Mouse (Mus musculus) limb, embryonic 13.5 days (tissue): ENCODE data around the gene Alg5. TPM values are rescaled to one million over a fixed set of nuclear protein-coding genes. Genes with fewer than 3 reads are reported as not detected.
A peak's percentile ranks its signal among the peaks of the same experiment; 100 is the strongest.
"Not testable (repeated sequence)": the region's sequence is repeated elsewhere in the genome, so short reads cannot be mapped to it uniquely, and the experiment has no call there.

Experiments used
- ATAC-seq: fragments of 200-750 bp; cut with Nextera tagmentation; 2 replicates; pipeline ENCODE4 v1.8.0; 2017; ENCODE audit warnings: low read depth, moderate number of reproducible peaks, moderate TSS enrichment; ENCODE audit not compliant: low FRiP score
- H3K27ac ChIP-seq: fragments of 300-500 bp; sonication (generic); 2 replicates; pipeline ENCODE4 v1.5.1; 2015; ENCODE audit warnings: inconsistent platforms, mild to moderate bottlenecking, moderate library complexity
- H3K27me3 ChIP-seq: fragments of 300-500 bp; sonication (generic); 2 replicates; pipeline ENCODE4 v1.6.1; 2015; ENCODE audit warnings: mild to moderate bottlenecking, inconsistent platforms
- H3K36me3 ChIP-seq: fragments of 300-500 bp; sonication (generic); 2 replicates; pipeline ENCODE4 v1.6.1; 2015; ENCODE audit warnings: inconsistent platforms, mild to moderate bottlenecking, moderate library complexity
- H3K4me1 ChIP-seq: fragments of 300-500 bp; sonication (generic); 2 replicates; pipeline ENCODE4 v1.6.1; 2015; ENCODE audit warnings: inconsistent platforms
- H3K4me2 ChIP-seq: fragments of 300-500 bp; sonication (generic); replicated peaks from 2 replicates; pipeline ENCODE4 v1.6.1; 2015; ENCODE audit warnings: inconsistent platforms, mild to moderate bottlenecking, moderate library complexity
- H3K4me3 ChIP-seq: fragments of 300-500 bp; sonication (generic); 2 replicates; pipeline ENCODE4 v1.5.1; 2015; ENCODE audit warnings: moderate library complexity, mild to moderate bottlenecking, inconsistent platforms
- H3K9ac ChIP-seq: fragments of 300-500 bp; sonication (generic); 2 replicates; pipeline ENCODE4 v1.6.1; 2015; ENCODE audit warnings: mild to moderate bottlenecking, inconsistent platforms
- H3K9me3 ChIP-seq: fragments of 300-500 bp; sonication (generic); 2 replicates; pipeline ENCODE4 v1.6.1; 2016; ENCODE audit warnings: inconsistent platforms
- WGBS: fragments of 180-500 bp; shearing (Covaris S2); methylation state at CpG from one replicate; pipeline ENCODE4 v1.1.7; 2015; 5-methylcytosine and 5-hydroxymethylcytosine counted together
- polyA plus RNA-seq: library from polyadenylated mRNA; unstranded; fragments of >200 nt; fragmentation: Nextera tagmentation; extraction: Ambion mirVana; gene quantifications from 2 replicates; pipeline ENCODE4 v1.2.1, GENCODE M21; 2015

Alg5 gene
- polyA plus RNA-seq, 1 experiment from 2014 or later, result 49.3 TPM

- no peak overlapping the region for H3K27ac ChIP-seq
- peaks cover 3% of the 10 kb centered on the region; the same call in 1 of the 2 replicates for H3K27me3 ChIP-seq
- 77% methylated on average over 4 of the region's 4 CpGs for WGBS
- H3K4me2 ChIP-seq, result no peak overlapping the region
- H3K9me3 ChIP-seq, result no peaks in the 10 kb centered on the region
- no peak overlapping the region for H3K9ac ChIP-seq
- peaks cover 34% of the 10 kb centered on the region for H3K4me1 ChIP-seq
- no peak overlapping the region for H3K4me3 ChIP-seq
- H3K36me3 ChIP-seq, result peaks cover 37% of the 10 kb centered on the region
- ATAC-seq, result no peak
These were observed 18.1 kb downstream of the Alg5 start for GRCm38 (mm10) chr3:54753411-54753810.

- peaks cover 37% of the 10 kb centered on the region for H3K4me1 ChIP-seq
- H3K9ac ChIP-seq, result peak within 1 kb of the TSS; percentile 81
- H3K27ac ChIP-seq, result peak within 1 kb of the TSS; percentile 84
- peak within 1 kb of the TSS; percentile 99 for H3K4me2 ChIP-seq
- ATAC-seq, result peak; percentile 89
- H3K4me3 ChIP-seq, result peak within 1 kb of the TSS; percentile 62
- H3K27me3 ChIP-seq, result peaks cover 3% of the 10 kb centered on the region; the same call in 1 of the 2 replicates
- no peaks in the 10 kb centered on the region for H3K9me3 ChIP-seq
- WGBS, result under 1% methylated on average over 56 of the region's 66 CpGs
- H3K36me3 ChIP-seq, result peaks cover 17% of the 10 kb centered on the region
These were observed 20.1 kb downstream of the Alg5 start, which contains the start of gene Smad9 for GRCm38 (mm10) chr3:54755145-54756041. Smad9 (plus strand) TSS chr3:54755582.

GRCm38 (mm10) chr3:54756058-54756457 is 20.7 kb downstream of the Alg5 start:
- Histone ChIP-seq H3K27me3 (peaks cover 3% of the 10 kb centered on the region; the same call in 1 of the 2 replicates), H3K4me3 (peak overlapping the region; percentile 62), H3K27ac (peak overlapping the region; percentile 84), H3K9ac (peak overlapping the region; percentile 81), H3K4me2 (peak overlapping the region; percentile 99), H3K36me3 (peaks cover 10% of the 10 kb centered on the region), H3K9me3 (no peaks in the 10 kb centered on the region), H3K4me1 (peaks cover 37% of the 10 kb centered on the region)
- ATAC-seq, result peak; percentile 21; the same call in 1 of the 2 replicates
- 0% methylated on average over 11 of the region's 11 CpGs for WGBS

- Histone ChIP-seq H3K9ac (no peak overlapping the region), H3K27me3 (peaks cover 3% of the 10 kb centered on the region; the same call in 1 of the 2 replicates), H3K9me3 (no peaks in the 10 kb centered on the region), H3K4me2 (peak overlapping the region; percentile 99), H3K4me1 (peaks cover 37% of the 10 kb centered on the region), H3K27ac (no peak overlapping the region), H3K36me3 (no peaks in the 10 kb centered on the region), H3K4me3 (no peak overlapping the region)
- no peak for ATAC-seq
- 83% methylated on average over 8 of the region's 8 CpGs for WGBS
These were observed 22.1 kb downstream of the Alg5 start for GRCm38 (mm10) chr3:54757446-54757845.

- ATAC-seq, result no peak
- Histone ChIP-seq H3K9ac (no peak overlapping the region), H3K36me3 (no peaks in the 10 kb centered on the region), H3K27me3 (peaks cover 2% of the 10 kb centered on the region; the same call in 1 of the 2 replicates), H3K4me3 (no peak overlapping the region), H3K4me1 (peaks cover 41% of the 10 kb centered on the region), H3K4me2 (no peak overlapping the region), H3K9me3 (no peaks in the 10 kb centered on the region), H3K27ac (no peak overlapping the region)
- 82% methylated on average over 9 of the region's 9 CpGs for WGBS
These were observed 23.9 kb downstream of the Alg5 start for GRCm38 (mm10) chr3:54759211-54759610.

- ATAC-seq, result no peak
- Histone ChIP-seq H3K9ac (no peak overlapping the region), H3K4me1 (peaks cover 33% of the 10 kb centered on the region), H3K27me3 (no peaks in the 10 kb centered on the region; the same call in 1 of the 2 replicates), H3K4me2 (no peak overlapping the region), H3K4me3 (no peak overlapping the region), H3K36me3 (no peaks in the 10 kb centered on the region), H3K9me3 (no peaks in the 10 kb centered on the region), H3K27ac (no peak overlapping the region)
- 79% methylated on average over 15 of the region's 15 CpGs for WGBS
These were observed 25.2 kb downstream of the Alg5 start for GRCm38 (mm10) chr3:54760321-54761115.

GRCm38 (mm10) chr3:54761258-54761657 is 25.9 kb downstream of the Alg5 start:
- peaks cover 25% of the 10 kb centered on the region for H3K4me1 ChIP-seq
- H3K27me3 ChIP-seq, result no peaks in the 10 kb centered on the region; the same call in 1 of the 2 replicates
- H3K4me3 ChIP-seq, result no peak overlapping the region
- no peak overlapping the region for H3K4me2 ChIP-seq
- no peak for ATAC-seq
- 90% methylated on average over 1 of the region's 1 CpGs for WGBS
- H3K27ac ChIP-seq, result no peak overlapping the region
- no peaks in the 10 kb centered on the region for H3K9me3 ChIP-seq
- H3K36me3 ChIP-seq, result no peaks in the 10 kb centered on the region
- no peak overlapping the region for H3K9ac ChIP-seq

GRCm38 (mm10) chr3:54764418-54764817 is 29.1 kb downstream of the Alg5 start:
- Histone ChIP-seq H3K4me3 (peak overlapping the region; percentile 15), H3K4me2 (peak overlapping the region; percentile 46), H3K27ac (no peak overlapping the region), H3K4me1 (peaks cover 6% of the 10 kb centered on the region; the same call in 1 of the 2 replicates), H3K27me3 (no peaks in the 10 kb centered on the region), H3K9me3 (no peaks in the 10 kb centered on the region), H3K36me3 (no peaks in the 10 kb centered on the region), H3K9ac (no peak overlapping the region)
- no peak for ATAC-seq
- 68% methylated on average over 18 of the region's 18 CpGs for WGBS

GRCm38 (mm10) chr3:54765521-54765920 is 30.2 kb downstream of the Alg5 start:
- not testable (repeated sequence) for ATAC-seq, H3K4me2 ChIP-seq, H3K36me3 ChIP-seq, H3K27me3 ChIP-seq, H3K4me1 ChIP-seq, H3K4me3 ChIP-seq, H3K9me3 ChIP-seq, H3K9ac ChIP-seq, H3K27ac ChIP-seq
- 89% methylated on average over 6 of the region's 6 CpGs for WGBS

GRCm38 (mm10) chr3:54766034-54766433 is 30.7 kb downstream of the Alg5 start:
- WGBS, result 83% methylated on average over 14 of the region's 14 CpGs
- Histone ChIP-seq H3K4me1 (peaks cover 6% of the 10 kb centered on the region; the same call in 1 of the 2 replicates), H3K27me3 (no peaks in the 10 kb centered on the region), H3K4me3 (no peak overlapping the region), H3K27ac (no peak overlapping the region), H3K9ac (no peak overlapping the region), H3K9me3 (no peaks in the 10 kb centered on the region), H3K4me2 (no peak overlapping the region), H3K36me3 (no peaks in the 10 kb centered on the region)
- ATAC-seq, result no peak

- H3K9ac ChIP-seq, result no peak overlapping the region
- no peak overlapping the region for H3K4me2 ChIP-seq
- H3K4me3 ChIP-seq, result no peak overlapping the region
- no peak overlapping the region for H3K27ac ChIP-seq
- 84% methylated on average over 5 of the region's 5 CpGs for WGBS
- H3K27me3 ChIP-seq, result no peaks in the 10 kb centered on the region
- peaks cover 6% of the 10 kb centered on the region; the same call in 1 of the 2 replicates for H3K4me1 ChIP-seq
- H3K36me3 ChIP-seq, result no peaks in the 10 kb centered on the region
- ATAC-seq, result no peak
- no peaks in the 10 kb centered on the region for H3K9me3 ChIP-seq
These were observed 31.5 kb downstream of the Alg5 start for GRCm38 (mm10) chr3:54766811-54767210.

- no peak overlapping the region for H3K9ac ChIP-seq
- H3K4me3 ChIP-seq, result no peak overlapping the region
- no peaks in the 10 kb centered on the region for H3K27me3 ChIP-seq
- no peak overlapping the region for H3K27ac ChIP-seq
- peaks cover 3% of the 10 kb centered on the region; the same call in 1 of the 2 replicates for H3K9me3 ChIP-seq
- peaks cover 4% of the 10 kb centered on the region; the same call in 1 of the 2 replicates for H3K36me3 ChIP-seq
- no peak for ATAC-seq
- 91% methylated on average over 8 of the region's 8 CpGs for WGBS
- H3K4me1 ChIP-seq, result peaks cover 6% of the 10 kb centered on the region; the same call in 1 of the 2 replicates
- no peak overlapping the region for H3K4me2 ChIP-seq
These were observed 33.3 kb downstream of the Alg5 start for GRCm38 (mm10) chr3:54768592-54768991.
